Mouse (Mus musculus) c-Kit-positive CD71-negative TER-119-negative erythroid progenitor cells, embryonic 14.5 days (primary cell): Measurements from ENCODE around the gene Cfap46.

Experiments
- DNase-seq: peaks from one replicate; pipeline ENCODE4 v3.0.0-alpha.2; 2013; ENCODE audit warnings: low read depth

The Cfap46 gene

DNA sequence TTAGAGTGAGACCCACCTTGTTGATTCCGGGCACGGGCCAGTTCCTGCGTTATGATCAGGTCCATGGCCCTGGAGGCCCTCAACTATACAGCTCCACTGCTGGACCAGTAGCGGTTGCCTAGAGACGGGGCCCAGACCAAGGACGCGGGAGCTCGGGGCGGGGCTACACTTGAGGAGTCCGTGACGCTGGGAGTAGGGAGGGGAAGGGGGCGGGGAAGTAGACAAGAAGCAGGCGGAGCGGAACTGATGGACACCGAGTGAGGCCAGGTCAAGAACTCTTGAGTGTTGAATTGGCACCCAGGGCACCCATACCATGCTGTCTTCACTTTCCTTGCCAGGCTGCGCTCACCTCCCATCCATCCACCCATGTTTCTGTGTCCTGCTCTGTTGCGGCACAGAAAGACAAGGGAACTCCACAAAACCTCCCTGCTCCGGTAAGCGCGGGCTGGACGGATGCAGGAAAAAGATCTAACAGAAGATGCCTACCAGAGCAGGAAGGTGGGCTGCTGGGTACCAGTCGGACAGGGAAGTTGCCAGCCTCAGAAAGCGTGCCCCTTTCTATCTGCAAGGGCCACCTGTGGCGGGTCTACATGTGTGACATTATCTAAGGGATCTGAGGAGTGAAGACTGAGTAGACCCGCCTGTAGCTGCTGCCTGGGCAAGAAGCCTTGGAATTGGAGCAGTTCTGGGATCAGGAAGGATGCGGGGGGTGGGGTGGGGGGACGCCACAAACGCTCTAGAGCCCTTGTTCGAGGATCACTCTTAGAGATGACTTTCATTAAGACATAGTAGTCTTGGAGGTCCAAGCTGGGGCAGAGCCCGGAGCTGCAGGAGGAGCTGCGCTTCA lies at the start of gene Cfap46:
TSS of gene Cfap46 (minus strand) at position 112 of the 847 bp plus-strand sequence.
- peak; percentile 65 for DNase-seq

DNA sequence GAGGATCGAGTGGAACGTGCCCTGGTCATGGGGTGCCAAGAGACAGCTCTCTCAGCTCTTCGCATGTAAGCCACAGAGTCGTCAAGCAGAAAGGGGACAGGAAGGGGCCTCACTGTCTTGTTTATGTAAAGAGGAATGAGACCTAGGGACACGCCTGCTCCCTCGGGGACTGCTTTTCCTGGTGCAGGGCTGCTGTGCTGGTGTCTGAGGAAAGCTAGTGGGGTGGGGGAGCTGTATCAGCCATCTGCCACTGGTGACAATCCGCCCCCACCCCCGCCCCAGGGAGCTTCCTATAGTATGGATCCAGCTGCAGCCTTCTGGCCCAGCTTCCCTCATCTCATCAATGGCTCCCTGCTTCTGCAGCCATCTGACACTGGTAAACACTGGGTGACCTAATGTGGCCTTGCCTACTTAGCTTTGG lies 47.7 kb upstream of the Cfap46 start:
- DNase-seq: no peak

DNA sequence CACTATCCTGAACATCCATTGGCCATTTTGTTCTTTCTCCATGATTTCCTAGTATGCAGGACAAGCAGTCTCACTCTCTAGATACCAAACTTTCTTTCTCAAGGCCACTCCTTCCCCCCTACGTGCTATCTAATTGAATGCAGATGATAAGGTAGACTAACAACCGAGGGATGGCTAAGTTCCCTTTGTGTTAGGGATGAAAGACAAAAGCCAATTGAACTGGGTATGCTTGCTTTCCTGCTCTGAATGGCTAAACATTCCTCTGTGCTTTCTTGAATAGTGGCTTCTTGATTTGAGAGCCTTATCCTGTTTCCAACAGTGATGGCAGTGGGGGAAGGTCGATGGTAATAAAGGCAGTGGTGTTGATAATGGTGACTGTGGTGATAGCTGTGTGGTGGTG lies 43.5 kb upstream of the Cfap46 start:
- DNase-seq: no peak

DNA sequence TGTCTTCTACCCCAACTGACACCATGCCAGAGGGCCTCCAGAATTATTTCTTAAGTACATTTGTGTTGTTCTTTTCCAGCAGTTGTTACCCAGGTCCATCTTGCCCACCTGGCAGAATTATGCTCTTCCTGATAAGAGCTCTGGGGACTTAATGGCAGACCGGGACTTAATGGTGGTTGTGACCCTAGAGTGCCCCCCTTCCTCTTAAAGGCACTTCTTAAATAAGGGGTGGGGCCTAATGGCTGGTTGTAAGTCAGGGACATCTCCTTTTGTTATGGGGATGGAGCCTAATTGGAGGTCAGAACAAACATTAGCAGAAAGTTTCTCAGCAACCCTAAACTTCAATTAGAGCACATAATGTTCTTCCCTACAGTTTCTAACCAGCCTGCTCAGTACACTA lies 42.0 kb upstream of the Cfap46 start:
- no peak for DNase-seq

DNA sequence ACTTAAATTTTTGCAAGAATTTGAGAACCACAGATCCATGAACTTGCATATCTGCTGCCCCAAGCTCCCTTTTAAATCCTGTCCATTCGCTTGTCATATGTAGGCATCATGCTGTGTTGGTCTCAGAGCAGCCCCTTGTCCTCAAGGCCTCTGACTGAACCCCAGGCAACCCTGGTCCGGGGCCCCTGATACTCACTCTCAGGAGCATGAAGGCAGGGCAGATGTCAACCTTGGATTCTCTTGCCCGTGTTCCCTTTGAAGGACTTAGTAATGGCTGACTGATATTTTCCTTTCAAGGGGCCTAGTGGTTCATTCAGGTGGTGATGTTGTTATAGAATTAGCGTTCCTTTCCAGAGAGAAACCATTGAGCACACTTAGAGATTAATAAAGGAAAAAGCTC lies 40.4 kb upstream of the Cfap46 start:
- no peak for DNase-seq

DNA sequence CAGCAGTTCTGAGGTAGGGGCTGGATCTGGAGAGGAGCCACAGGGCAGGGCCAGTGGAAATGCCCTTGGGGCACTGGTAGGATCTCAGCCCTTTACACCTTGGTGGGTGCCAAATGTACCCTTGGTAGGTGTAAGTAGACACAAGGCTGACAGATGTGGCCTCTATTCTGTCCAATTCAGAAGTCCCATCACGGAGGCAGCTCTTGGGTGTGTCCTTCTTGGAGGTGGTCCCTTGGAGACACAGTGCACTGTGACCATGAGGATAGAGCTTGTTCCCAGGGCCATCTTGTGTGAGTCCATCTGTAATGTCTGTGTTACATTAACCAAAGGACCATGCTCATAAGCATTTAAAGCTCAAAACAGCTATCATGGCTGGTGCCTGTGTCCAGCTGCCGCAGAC lies 37.6 kb upstream of the Cfap46 start:
- no peak for DNase-seq

DNA sequence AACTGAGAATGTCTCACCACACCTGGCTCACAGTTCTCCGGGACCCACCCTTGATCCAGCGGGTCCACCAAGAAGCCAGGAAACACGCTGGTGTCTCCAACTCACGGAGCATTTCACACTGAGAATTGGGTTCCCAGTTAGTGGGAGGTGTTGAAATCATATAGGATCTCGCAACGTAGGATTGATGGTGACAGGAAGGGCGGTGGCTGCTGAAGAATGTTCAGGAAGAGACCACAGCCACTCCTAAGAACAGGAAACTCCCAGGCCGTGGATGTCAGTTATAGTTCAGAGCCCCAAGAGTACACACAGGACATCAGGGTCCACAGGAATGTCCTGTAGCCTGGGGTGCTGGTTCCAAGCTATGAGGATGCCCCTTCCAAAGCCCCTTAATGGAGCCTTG lies 34.2 kb upstream of the Cfap46 start:
- DNase-seq: no peak

DNA sequence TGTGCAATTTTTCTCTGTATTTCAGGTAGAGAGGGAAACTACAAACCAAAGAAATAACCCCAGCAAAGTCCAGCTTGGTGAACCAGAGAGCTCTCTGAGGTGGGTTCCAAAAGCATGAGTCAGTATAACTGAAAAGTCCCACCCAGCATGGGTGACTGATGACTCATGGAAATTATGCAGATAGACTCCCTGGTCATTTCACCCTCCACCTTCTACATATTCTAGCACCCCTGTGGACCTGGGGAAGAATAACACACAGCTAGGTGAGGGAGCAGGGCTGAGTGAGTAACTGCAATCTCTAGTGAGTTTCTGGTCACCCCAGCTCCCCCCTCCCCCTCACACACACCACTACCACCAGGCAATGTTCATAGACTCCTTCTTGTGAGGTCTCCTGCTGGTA lies 28.2 kb upstream of the Cfap46 start:
- no peak for DNase-seq

DNA sequence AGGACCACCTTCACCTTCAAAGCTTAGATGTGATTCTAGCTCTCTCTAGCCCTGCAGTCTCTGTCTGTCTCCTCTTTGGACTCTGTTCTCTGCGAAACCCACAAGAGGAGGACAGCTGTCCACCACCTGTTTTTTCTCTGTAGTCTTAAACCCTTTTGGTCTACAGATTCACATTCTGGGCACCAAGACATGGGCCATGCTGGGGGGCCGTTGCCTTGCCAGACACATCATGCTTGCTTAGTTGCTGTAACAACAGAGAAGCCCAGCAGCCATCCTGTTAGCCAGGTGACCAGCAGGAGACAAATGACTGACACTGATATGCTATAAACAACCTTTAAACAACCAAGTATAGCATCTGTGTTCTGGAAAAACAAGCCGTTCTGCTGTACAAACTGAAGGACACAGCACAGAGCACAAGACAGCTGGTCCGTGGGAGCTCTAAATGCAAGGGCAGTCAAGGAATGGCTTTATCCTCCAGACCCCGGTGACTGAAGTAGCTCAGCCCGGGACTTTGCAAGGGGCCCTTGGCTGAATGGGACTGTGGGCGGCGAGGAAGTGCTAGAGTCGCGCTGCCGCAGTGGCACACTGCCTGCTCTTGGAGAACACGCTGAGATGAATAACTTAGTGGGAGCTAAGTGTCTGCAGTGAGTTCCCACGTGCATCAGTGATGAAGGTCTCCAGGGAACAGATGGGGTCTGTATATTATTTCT lies 22.9 kb upstream of the Cfap46 start:
- DNase-seq: no peak

DNA sequence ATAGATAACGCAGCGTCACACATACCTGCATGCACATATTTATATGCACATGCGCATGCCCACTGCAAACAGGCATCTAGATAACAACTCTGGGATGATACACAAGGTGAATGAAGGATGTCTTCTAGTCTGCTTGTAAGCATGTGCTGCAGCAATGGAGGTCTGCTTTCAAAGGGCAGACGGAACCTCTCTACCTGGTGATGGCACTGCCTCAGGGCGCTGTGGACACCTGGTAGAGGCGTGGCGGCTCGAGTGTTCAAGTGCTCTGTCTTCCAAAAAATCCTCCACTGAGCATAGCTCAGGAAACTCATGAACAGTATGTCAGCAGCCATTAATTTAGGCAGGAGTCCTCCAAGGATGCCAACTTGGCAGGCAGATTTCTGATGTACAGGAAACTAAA lies 22.2 kb upstream of the Cfap46 start:
- no peak for DNase-seq

DNA sequence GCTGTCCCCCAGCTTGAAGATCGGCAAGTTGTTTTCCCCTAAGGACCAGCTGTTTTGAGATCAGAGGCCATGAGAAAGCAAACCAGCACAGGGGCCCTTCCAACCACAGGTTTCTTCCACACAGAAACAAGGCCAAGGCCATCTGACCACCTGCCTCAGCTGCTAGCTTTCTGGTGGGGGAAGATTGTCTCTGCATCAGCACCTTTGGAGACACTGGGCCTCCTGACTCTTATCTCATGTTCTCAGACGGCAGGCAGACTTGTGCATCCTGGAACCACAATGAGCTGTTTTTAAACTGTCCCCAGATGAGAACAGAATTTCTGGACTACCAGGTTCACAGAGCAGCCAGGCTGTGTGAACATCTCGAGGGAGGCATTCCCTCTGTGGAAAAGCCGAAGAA lies 21.5 kb upstream of the Cfap46 start:
- peak; percentile 28 for DNase-seq

DNA sequence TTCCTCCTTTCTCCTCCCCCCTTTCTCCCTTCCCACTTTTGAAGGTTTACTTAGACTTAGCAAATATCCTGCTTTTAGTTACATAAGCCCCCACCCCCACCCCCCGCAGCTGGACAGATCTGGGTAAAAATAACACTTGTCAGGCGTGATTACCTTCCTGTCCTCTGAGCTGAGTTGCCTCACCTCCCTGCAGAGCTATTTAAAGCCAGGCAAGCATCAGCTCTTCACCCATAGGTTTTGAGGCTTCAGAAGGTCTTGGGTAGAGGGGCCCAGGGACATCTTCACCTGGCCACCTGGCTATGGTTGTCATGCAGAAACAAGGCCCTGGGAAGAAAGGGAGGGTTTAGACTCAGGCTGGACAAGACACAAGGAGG lies 20.2 kb upstream of the Cfap46 start:
- no peak for DNase-seq

DNA sequence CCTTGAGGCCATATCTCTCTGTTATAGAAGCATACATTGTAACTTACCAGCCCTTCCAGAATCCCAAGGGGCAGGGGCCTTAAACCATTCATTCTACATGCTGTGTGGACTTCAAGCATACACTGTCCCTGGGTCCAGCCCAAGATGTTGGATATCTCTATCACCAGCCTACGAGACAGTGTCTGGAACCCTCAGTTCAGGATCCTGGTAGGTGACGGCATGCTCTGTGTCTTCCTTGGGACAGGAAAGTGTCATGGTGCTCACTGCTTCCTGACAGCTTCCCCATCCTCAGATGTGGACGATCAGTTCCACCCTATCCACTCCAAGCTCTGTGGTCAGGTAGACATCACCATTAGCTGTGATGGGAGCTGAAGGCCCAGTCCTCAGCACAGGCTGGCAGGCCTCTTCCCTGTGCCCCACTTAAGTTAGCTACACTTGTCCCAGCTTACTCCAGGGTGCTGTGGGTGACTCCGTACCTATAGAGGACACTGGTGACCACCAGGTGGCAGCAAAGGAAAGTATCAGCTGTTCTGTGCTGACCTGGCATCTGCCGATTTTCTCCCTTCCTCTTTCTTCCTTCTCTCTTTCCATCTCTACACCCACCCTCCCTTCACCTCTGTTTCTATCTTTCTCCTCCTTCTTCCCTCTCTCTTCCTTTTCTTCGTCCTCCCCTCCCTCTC lies 19.7 kb upstream of the Cfap46 start:
- DNase-seq: peak; percentile 69

DNA sequence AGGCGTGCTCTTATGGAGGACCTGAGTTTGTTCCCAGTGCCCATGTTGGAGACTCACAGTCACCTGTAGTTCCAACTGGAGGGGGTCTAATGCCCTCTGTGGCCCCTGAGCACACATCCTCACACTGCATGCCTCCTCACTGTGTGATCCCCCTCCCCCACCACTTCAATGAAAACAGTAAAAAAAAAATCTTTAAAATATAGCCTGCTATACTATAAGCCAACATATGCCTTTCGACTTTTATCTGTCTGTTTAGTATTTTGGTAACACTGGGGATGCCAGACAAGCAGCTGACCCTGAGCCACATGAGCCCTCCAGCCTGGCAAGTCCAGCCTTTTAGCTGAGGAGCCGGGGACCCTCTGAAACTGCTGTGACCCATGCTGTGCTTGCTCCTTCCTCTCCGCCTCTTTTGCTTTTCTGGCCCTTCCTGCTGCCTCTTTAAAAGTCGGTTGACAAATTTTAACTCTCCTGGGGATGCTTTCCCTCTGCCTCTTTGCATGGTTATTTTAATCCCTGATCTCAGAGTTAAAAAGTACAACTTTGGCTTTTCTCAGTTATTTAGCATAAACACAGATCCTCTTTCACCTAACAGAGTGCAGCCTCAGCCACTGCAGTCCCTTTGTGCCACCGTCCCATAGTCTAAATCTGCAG lies 18.2 kb upstream of the Cfap46 start:
- DNase-seq: no peak

DNA sequence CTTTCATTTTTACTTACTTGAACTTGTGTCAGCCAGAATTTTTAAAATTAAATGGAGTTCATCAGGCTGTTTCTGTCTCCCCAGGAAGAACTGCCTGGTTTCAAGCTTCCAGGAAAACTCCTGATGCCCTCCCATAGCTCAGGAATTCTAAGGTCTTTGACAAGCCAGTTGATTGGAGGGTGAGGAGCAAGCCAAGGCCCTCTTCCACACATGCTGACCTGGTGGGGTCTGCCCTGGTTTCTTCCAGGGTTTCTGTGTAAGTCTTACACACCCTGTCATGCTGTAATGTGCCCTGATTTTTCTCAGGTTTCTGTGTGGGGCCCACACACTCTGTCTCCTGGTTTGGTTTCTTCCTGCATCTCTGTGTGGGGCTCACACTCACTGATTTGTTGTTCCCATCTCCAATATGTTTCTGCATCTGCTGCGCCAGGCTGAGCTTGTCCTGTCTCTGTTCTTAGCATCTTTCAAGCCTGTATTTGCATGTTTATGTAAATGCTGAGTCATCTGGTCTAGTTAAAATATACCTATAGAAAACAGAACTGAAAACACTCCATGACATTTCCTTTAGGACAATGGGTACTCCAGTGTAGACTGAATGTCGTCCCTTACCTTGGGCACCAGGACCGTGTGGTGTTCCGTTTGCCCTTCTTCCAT lies 9.2 kb upstream of the Cfap46 start:
- no peak for DNase-seq

DNA sequence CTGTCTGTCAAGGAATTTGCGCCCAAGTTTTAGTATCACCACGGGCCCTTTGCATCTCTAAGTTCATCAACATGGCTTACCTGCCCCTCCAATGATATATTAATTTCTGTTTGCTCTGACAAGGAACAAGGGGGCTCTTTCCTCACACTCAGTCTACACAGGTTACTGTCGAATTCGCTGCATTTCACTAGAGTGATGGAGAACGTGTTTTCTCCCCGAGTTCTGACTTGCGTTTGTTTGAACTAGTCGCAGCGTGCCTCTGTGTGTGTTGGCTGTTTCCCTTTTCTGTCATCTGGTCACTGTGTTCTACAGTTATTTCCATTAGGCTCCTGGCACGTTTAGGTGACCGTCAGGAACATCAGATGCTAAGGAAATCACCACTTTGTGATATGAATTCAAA lies 8.6 kb upstream of the Cfap46 start:
- DNase-seq: no peak

DNA sequence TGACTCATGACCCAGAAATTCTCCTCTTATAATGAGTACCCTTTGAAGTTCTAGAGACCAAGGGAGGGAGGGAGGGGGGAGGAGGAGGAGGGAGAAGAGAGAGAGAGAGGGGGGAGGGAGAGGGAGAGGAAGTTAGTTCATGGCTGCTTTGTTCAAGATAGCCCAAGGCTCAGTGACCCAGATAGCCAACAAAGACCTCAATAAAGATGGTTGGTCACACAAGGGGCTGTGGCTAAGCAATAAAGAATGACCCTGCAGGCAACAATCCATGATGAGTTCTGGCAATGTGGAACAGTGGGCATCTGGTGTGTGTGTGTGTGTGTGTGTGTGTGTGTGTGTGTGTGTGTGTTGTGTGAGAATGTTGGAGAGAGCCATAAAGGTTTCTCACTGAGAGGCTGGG lies 1.7 kb upstream of the Cfap46 start:
- no peak for DNase-seq

DNA sequence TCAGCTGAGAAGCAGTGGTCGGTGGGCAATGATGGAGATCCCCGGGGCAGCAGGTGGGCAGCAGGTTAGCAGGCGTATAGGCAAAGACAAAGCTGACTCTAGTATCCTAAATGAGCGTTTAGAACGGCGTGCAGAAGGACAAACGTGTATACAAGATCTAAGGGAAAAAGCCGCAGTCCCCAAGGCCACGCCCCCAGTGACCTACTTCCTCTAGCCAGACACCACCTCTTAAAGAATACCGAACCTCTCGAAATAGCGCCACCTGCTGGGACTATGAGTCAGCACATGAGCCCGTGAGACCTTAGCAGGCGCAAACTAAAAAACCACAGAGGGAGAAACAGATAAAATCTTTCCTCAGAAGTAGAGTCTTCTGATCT lies 924 bp upstream of the Cfap46 start:
- DNase-seq: peak; percentile 97

DNA sequence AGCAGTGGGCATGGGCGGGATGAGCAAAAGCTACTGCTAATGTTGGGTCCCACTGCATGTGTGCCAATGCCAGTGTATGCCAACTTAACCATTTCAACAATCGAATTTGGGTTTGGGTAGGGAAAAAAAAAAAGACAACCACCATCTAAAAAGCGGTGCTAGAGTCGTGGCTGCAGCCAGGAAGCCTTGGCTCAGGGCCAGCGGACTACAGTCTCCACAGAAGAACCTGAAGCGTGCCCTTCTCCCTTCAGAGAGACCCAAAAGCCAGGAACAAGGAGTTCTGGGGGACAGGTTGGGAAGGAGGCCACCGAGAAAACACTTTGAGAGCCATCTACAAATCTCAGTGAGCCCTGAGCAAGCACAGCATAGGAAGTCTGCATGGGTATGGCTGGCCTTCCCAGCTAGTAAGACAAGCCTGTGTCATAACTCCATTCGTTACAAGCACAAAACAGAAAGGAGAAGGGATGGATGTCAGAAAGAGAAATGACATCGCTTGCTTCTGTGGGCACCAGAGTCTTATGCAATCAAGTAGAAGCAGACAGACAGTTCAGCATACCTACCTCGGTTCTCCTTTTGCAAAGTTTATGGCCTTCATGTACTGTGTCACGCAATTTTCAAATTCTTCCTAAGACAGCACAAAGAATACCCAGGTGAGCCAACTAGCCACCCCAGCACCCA lies 1.6 kb downstream of the Cfap46 start:
- no peak for DNase-seq

DNA sequence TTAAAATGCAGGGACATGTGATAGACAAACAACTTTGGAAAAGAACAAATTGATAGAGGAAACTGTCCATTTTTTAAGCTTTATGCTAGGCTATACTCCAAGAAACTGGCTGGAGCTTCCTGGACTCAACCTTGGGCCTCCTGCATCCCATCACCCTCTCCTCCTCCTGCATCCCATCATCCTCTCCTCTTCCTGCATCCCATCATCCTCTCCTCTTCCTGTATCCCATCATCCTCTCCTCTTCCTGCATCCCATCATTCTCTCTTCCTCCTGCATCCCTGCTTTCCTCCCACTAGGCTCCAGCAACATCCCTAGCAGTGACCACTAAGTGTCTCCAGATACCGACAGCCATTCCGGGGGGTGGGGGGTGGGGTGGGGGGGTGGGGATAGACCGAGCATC lies 7.2 kb downstream of the Cfap46 start:
- DNase-seq: no peak

DNA sequence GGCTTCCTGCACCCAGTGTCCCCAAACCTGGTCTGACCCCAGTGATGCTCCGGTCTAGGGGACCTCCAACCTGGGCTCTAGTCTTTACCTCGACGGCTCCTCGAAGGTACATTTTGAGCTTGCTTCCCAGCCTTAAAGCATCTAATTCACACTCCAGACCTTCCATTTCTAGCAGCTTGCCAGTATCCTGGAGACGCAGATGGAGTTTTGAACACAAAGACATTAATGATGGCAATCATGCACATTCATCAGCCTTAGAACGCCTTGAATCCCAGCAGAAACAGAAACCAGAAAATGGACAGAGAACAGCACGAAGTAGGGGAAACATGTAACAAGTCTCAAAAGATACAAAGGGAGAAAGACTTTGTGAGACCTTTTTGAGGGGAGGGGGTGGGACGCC lies 16.7 kb downstream of the Cfap46 start:
- no peak for DNase-seq

DNA sequence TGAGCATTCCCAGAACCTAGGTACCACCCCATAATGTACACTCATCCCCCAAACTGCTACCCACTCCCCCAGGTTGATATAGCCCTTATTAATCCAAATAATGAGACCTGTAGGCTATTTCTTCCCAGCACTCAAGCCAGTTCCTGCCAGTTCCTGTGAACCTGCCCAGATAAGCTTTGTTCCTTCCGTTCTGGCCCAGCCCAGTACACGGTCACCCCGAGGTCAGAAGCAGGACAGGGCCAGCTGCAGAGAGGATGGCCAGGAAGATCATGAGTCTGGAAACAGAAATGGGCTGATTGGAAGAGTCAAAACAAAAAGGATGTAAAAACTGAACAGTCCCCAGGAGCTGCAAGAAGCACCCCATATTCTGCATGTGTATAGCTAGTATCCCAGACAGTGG lies 20.3 kb downstream of the Cfap46 start:
- no peak for DNase-seq
